Mouse (Mus musculus): ENCODE measurements around the gene Ckap5.
A peak's percentile ranks its signal among the peaks of the same experiment; 100 is the strongest.
"Not testable (repeated sequence)": the region's sequence is repeated elsewhere in the genome, so short reads cannot be mapped to it uniquely, and the experiment has no call there.

Ckap5 gene

DNA sequence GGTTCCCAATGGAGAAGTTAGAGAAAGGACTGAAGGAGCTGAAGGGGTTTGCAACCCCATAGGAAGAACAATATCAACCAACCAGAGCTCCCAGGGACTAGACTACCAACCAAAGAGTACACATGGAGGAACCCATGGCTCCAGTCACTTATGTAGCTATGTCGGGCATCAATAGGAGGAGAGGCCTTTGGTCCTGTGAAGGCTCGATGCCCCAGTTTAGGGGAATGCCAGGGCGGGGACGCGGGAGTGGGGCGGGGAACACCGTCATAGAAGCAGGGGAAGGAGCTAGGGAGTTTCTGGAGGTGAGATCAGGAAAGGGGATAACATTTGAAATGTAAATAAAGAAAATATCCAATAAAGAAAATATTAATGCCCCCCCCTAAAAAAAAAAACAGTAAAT is 96.8 kb downstream of the Ckap5 start:
- DNase-seq (ENCODE audit: low read depth in 2 of 2, low spot score in 2 of 2) = not testable (repeated sequence)

DNA sequence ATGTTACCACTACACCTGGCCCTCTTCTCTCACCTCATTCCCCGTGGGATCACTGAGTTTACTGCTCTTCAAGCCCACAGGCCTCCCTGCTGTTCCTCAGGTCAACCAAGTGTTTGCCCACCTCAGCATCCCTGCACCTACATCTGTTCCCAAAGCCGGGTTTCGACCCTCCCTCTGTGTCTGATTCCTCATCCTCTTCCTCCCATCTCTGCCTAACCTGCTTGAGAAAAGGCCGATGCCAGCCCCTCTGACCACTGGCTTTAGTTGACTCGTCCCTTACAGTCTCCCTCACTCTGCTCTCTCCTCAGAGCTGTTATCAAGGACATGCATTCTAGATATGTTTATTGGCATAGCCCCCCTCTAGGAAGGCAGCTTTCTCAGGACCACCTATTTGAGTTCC is 100.9 kb downstream of the Ckap5 start:
- no peak for DNase-seq (ENCODE audit: low read depth in 2 of 2, low spot score in 2 of 2)

DNA sequence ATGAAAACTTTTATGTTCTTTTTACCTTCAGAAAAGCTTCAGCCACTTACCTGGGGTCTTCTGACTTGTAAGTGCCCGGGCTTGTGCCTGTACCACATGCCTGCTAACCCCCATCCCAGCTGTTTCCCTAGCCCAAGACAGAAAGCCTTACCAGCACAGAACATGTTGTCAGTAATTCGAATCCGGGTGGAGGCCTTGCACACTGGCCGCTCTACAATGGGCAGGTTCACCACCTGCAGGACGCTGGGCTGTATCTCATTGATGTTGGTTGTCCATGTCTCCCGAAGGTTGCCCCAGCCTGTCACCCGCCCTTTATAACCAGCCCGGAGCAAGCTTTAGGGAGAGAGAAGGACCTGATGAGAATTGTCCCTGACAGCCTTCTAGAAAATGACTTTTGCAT is 101.6 kb downstream of the Ckap5 start:
- no peak for DNase-seq (ENCODE audit: low read depth in 2 of 2, low spot score in 2 of 2)

DNA sequence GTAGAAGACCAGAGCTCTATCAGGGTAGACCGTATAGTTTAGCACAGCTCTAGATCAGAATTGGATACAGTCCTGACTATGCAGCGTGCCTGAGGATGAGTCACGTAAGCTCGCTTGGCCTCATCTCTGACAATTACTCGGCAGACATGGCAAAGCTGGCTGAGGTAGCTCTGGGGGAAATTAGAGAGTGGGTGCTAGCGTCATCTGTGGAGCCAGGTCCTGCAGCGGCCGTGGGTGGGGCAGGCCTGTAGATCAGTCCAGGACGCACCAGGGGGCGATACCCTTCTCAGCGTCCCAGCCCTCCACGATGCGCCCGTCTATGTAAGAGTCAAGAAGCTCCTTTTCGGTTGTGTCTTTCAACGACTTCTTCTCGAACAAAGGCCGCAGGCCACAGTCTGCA is 103.1 kb downstream of the Ckap5 start:
- DNase-seq (ENCODE audit: low read depth in 2 of 2, low spot score in 2 of 2) = no peak

DNA sequence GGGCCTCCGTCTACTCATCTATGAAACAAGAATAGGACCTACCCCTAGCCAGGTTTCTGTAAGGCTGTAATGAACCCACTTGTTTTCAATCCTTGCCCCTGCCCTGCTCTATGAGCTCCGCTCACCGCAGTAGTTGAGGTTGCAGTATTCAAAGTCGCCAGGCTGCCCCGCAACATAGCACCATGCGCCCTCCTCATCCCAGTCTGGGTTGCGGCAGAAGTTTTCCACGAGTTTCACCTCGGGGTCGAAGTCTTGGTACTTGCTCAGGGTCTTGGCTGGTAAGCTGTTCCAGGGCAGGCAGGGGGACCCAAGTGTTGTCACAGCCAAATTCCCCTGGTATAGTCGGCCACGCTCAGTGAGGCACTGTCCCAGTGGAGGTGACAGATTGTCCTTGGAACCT is 103.8 kb downstream of the Ckap5 start:
- no peak for DNase-seq (ENCODE audit: low read depth in 2 of 2, low spot score in 2 of 2)

DNA sequence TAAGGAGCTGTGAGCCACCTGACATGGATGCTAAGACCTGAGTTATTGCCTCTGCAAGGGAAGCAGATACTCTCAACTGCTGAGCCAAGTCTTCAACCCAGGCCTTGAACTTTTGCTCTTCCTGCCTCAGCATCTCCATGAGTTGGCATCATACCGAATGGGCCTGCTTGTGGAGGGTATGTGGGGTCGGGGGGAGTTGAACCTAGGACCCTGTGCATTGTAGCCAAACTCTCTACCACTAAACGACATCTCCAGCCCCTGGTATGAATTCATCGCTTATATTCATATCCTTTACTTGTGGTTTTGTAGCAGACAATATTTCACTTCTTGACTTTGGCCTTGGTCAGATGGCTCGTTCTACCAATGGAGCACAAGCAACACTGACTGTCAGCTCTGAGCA is 105.3 kb downstream of the Ckap5 start:
- no peak for DNase-seq (ENCODE audit: low read depth in 2 of 2, low spot score in 2 of 2)

DNA sequence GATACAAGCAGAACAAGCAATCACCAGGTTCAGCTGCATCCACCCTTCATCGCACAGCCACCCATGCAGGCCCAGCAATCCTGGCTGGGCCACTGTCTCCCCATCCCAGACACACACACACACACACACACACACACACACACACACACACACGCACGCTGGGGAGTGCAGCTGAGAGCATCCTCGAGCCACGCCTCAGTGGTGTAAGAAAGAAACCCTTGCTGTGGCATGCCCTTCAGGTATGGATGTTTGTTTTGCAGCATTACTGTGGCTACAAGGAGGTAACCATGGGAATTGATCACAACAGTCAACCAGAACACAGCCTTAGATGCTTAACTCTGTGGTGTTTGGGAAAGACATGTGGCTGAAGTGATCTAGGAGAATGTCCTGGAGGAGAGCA is 105.8 kb downstream of the Ckap5 start:
- DNase-seq (ENCODE audit: low read depth in 2 of 2, low spot score in 2 of 2) = no peak

DNA sequence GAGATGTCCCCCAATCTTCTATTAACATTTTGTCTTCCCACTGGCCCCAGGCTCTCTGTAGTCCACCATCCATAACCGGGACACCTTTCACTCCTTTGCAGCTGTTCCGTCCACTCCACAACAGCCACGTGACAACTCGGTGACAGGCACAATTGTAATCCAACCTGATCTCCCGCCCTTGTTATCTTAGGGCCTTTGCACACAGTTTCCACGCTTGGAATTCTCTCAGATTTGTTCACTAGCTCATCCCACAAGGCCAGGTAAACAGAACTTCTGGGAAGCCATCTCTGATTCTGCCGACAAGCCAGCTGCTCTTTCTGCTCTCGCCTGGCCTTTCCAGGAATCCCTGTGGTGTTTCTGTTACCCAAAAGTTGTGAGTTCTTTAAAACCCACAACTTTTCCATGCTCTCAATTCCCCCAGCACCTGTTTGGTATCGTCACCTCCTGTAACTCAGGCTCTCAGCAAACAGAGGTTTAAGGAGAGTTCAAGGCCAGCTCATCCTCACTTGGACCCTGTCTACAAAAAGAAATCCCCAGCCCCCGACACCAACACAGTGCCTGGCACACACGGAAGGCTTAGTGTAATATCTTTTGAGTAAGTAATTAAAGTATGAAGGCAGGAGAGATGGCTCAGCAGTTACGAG is 106.9 kb downstream of the Ckap5 start:
- DNase-seq (ENCODE audit: low read depth in 2 of 2, low spot score in 2 of 2) = no peak

DNA sequence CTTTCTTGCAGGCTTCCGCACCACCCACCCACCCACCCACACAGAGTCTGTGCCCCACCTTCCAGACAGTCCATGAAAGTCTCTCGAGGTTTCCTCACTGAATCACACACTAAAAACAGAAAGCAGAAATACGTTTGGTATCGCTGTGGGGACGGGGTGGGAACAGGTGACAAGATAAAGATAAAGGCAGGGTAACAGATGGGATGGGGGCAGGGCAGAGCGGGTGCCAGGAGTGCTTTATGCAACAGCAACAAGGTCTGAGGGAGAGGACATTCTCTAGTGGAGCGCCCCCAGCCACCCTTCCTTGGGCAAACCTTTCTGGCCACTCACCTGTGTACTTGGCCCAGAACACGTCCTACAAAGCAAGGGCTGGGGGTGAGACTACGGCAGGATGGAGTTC is 108.3 kb downstream of the Ckap5 start:
- DNase-seq (ENCODE audit: low read depth in 2 of 2, low spot score in 2 of 2) = no peak

DNA sequence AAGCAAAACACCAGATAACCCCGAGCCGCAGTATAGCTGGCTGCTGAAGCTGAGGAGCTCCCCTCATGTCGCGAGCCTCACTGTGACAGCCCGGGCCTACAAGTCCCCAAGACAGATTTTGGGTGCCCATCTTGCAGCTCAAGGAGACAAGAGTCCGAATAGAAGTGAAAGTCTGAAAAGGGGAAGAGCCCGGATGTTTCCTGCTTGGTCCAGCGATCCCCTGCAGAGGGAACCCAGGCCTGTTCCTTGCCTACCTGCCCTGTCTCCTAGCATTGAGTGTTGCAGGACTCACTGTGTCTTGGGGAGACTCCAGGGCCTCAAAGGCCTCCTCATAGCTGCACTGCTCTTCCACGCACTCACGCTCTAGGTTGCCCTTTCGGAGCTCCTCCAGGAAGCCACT is 108.9 kb downstream of the Ckap5 start:
- DNase-seq (ENCODE audit: low read depth in 2 of 2, low spot score in 2 of 2) = no peak

DNA sequence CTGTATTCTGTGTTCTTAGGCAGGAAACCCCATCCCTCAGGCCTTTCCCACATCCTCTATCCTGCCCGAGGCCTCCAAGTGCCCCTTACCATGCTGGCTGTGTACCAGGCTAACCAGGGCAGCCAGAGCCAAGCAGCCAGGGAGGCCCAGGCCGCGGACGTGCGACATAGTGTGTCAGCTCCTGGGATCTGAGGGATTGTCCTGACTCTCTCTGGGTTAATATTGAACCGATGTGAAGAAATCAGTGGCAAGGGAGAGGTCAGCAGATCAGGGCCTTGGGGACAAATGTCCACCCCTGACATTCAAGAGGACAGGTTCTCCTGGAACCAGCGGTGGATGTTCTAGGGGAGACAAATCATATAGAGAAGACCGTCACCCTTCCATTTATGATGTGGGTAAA is 109.7 kb downstream of the Ckap5 start, which contains the start of gene F2:
F2 (minus strand) TSS at position 186 of the 400 bp plus-strand sequence.
- no peak for DNase-seq (ENCODE audit: low read depth in 2 of 2, low spot score in 2 of 2)

DNA sequence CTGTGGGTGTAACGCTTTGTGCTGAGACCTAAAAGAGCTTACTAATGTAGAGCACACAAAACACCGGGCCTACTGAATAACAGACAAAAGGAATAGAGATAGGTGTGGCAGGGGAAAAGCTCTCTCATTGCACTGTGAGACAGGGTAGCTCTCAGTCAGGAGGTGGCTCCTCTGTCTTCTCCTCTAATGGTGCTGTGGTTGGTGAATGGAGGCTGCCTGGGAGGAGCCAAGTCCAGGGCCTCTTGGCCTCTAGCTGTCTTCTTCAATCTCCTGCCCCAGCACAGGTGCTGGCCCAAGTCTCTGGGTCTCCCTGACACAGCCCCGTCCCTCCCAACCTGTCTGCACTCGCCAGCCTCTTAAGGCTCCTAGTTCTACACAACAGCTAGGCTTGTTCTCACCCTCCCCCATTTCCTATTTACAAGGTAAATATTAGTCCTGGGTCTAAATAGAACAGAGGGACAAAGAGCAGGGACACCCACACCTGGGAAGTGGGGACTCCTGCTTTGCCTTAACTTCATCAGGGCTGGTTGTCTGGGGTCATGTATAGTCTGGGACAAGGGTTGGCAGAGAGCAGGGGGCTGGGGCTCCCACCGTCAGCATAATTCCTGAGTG is 110.3 kb downstream of the Ckap5 start:
- no peak for DNase-seq (ENCODE audit: low read depth in 2 of 2, low spot score in 2 of 2)

DNA sequence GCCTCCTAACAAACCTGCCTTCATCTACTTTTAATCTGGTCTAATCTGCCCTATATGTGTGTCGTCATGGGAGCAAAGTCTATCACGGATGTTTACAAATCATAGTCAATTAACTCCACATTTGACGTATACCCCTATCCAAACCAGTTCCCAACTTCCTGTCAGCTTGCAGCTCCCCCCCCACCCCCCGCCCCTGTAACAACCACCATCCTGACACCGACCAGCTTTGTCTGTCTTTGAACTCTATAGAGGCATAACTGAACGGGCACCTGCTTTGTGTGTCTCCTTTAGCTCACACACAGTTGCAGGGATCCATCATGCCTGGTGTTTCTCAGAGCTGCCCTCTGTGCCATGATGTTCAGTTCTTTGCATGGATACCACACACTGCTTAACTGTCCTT is 112.4 kb downstream of the Ckap5 start:
- no peak for DNase-seq (ENCODE audit: low read depth in 2 of 2, low spot score in 2 of 2)

DNA sequence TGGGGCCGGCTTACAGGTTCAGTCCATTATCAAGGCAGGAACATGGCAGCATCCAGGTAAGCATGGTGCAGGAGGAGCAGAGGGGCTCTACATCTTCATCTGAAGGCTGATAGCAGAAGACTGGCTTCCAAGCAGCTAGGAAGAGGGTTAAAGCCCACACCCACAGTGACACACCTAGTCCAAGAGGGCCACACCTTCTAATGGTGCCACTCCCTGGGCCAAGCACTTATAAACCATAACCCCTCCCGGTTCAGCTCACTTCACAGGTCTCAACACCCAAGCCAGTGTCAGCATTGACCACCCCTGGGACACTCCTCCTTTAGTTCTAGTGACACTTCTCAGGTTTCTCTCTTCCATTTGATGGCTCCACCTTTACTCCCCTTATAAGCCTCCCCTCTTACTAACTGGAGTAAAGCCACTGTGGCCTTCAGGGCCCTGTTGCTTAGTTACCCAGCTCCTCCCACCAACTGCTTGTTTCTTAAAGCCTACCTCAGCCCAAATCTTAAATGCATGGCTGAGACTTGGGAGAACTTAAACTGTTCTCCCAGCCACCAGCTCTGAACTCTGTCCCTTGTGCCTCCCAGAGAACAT is 116.4 kb downstream of the Ckap5 start:
- DNase-seq (ENCODE audit: low read depth in 2 of 2, low spot score in 2 of 2) = no peak

DNA sequence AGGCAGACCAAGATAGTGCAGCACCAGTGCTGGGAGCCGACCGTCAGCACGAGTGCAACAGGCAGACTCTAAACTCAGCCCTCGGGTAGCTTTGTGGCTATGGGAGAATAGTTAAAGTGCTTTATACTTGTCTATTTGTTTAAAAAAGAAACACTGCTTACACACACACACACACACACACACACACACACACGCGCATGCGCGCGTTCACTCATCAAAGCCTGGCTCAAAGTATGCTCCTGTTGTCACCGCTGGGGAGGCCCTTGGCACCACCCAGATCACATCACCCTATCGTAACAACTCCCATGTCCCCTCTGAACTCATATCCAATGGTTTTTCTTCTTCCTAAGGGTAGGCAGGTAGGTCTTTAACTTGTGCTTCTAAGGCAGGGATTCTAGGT is 117.5 kb downstream of the Ckap5 start:
- no peak for DNase-seq (ENCODE audit: low read depth in 2 of 2, low spot score in 2 of 2)

DNA sequence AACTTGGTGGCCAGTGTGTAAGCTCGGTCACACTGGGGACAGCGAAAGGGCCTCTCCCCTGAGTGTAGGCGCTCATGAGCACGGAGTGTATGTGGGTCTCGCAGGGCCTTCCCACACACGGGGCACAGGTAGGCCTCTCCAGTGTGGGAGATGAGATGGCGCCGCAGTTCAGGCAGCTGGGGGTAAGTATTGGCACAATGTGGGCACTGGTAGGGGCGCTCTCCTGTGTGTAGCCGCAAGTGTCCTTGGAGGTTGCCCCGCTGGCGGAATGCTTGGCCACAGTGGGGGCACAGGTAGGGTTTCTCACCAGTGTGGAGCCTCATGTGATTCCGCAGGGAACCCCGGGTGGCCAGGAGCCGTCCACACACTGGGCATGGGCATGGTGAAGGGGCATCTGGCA is 118.8 kb downstream of the Ckap5 start:
- DNase-seq (ENCODE audit: low read depth in 2 of 2, low spot score in 2 of 2) = no peak

DNA sequence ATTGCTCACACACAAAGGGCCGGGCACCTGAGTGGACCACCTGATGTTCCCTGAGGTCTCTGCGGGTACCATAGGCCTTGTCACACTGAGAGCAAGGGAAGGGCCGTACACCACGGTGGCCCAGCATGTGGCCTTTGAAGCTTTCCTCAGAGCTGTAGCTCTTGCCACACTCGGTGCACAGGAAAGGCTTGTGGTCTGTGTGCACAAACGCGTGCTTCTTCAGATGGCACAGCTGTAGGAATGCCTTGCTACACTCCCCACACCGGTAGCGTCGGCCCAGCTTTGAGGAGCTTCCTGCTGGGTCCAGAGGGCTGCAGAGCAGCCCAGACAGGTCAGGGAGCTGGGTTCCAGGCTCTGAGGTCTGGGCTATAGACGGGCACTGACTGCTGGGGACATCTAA is 119.2 kb downstream of the Ckap5 start:
- DNase-seq (ENCODE audit: low read depth in 2 of 2, low spot score in 2 of 2) = peak; percentile 45 to 48

DNA sequence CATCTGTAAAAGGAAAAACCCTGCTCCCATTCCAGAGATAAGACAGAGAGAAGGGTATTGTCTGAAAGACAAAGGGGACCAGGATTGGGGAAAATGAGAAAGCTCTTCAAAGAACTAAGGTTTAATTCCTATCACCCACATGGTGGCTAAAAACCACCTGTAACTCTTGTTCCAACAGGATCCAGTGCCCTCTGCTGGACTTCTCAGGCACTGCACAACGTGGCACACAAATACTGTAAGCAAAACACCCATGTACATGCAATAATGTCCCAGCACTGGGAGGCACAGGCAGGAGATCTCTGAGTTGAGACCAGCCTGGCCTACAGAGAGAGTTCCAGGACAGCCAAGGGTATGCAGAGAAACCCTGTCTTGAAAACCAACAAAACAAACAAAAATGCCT is 120.2 kb downstream of the Ckap5 start:
- peak; percentile 55 to 72 for DNase-seq (ENCODE audit: low read depth in 2 of 2, low spot score in 2 of 2)

DNA sequence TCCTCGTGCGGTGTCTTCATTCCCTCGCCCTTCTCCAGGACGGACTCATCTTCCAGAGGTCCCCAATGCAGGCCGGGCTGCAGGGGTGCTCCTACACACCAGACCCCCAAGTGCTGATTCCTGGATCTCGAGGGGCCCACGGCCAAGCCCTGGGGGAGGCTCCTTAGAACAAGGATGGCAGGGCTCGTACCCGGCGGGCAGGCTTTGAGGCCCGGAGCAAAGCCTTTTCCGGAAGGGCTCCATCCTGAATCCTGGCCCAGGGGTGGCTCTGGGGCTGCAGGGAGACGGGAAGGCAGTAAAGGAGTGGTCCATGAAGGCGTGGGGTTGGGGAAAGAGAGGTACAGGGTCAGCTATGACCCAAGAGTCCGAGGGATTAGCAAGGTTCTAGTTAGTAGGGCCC is 122.6 kb downstream of the Ckap5 start:
- DNase-seq (ENCODE audit: low read depth in 2 of 2, low spot score in 2 of 2) = no peak

DNA sequence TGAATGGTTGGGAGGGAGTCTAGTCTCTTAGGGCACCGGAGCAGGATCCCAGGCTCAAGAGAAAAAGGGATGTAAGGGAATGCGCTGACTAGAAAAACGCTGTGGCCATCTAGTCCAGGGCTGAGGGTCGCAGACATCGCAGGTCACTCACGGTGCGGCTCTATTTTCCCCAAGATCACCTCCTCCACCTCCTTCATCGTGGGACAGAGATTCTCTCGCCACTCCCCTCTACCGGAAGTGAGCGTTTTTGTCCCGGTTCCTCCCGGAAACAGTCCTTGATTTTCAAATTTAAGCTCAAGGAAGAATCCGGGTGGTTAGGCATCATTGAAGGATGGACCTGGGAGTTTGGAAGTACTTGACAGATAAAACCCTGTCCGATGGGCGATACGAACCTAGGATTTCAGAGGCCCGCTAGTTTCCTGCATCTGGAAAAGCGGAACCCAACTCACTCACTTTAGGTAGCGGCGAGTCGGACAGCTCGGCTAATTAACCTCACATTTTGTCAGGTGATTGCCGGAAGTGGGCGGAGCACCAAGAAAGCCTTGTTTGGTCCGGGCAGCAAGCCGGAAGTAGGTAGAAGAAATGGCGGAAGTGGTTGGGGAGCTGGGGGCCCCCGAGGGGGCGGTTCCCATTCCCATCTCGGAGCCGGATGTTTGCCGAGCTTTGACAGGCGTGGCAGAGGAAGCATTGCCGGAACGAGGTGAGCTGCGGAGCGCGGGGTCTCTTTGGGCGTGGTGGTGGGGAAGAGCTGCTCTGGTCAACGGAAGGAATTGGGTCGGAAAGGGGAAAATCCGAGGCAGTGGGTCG is 123.2 kb downstream of the Ckap5 start, which contains the start of the genes Zfp408 and Arhgap1:
Zfp408 (minus strand) TSS at position 239 of the 807 bp plus-strand sequence.
Arhgap1 (plus strand) TSS at position 308 of the 807 bp plus-strand sequence.
- DNase-seq (ENCODE audit: low read depth in 2 of 2, low spot score in 2 of 2) = peak; percentile 93 to 95

DNA sequence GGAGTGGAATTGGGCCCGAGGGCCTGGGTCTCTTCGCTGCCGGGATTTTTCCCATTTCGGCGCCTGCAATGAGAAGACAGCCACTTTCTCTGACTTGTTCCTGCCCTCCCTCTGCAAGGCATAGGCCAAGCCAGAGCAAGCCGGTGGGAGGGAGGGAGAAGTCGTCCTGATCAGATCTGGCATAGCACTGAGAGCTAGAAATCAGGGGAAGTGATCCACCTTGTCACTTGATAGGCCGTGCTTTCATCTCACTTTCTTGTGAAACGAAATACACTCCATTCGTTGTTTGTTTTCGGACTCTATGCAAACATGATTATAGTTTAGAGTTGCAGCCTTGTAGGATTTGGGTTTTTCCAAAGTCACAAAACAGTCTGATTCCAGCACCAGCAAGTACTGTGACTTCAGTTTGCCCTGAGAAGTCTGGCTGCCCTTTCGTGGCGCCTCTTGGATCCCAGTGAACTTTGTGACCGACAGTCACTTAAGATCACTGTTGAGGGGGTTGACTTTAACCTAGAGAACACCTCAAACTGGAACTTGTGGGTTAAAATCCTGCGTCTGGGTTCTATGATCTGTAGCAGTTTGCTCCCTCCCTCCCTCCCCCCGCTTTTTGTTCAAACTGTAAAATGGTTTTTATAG is 123.9 kb downstream of the Ckap5 start:
- DNase-seq (ENCODE audit: low read depth in 2 of 2, low spot score in 2 of 2) = no peak
